Mouse (Mus musculus): ENCODE data around the gene Acsbg2.

GRCm38 (mm10) chr17:56826718-56827117 lies 47.5 kb downstream of the Acsbg2 start:
- 0 out of 4 replicates have a peak, but pooled peaks of 1 of the 2 experiments have one; percentile 33 for TF ChIP-seq POLR2A (IDR thresholded peaks at IDR 0.05; ENCODE audit: control insufficient read depth in 1 of 2, insufficient read depth in 1 of 2, low read depth in 1 of 2, low read length in 2 of 2, poor library complexity in 1 of 2)
- TF ChIP-seq CTCF (IDR thresholded peaks at IDR 0.05 in 2 of 3, conservative IDR thresholded peaks at IDR 0.05 in 1 of 3; ENCODE audit: control insufficient read depth in 1 of 3, insufficient read depth in 1 of 3, low read depth in 2 of 3, low read length in 3 of 3, poor library complexity in 1 of 3, severe bottlenecking in 1 of 3): no peak
- no peak for TF ChIP-seq CHD2 (IDR thresholded peaks at IDR 0.05; ENCODE audit: low read length)
- TF ChIP-seq TCF12 (IDR thresholded peaks at IDR 0.05; ENCODE audit: low read depth, low read length): peak; percentile 82
